Mouse (Mus musculus): Measurements from ENCODE around the gene Abca1.

DNA sequence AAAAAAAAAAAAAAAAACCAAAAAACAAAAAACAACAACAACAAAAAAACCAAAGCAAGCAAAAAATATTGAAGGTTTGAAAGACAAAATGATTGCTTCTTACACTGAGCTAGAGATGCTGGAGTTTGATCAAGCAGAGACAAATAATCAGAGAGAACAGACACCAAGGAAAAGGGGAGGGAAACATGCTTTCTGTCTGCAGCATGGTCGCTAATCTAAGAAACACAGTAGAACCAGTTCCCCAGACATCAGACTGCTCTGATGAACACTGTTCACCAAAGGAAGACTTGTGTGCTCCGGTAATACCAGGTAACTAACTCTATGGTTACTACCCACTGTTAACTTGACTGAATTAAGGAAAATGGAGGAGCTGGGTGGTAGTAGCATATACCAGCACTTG lies 22.6 kb downstream of the Abca1 start:
- TF ChIP-seq POLR2A (IDR thresholded peaks at IDR 0.05; ENCODE audit: low read depth, low read length) (no peak), CTCF (conservative IDR thresholded peaks at IDR 0.05; ENCODE audit: insufficient read depth, insufficient read length, low read depth, low read length) (no peak)
